Mouse (Mus musculus): ENCODE results near the gene Rarg.
A peak's percentile ranks its signal among the peaks of the same experiment; 100 is the strongest.

Gene Rarg

DNA sequence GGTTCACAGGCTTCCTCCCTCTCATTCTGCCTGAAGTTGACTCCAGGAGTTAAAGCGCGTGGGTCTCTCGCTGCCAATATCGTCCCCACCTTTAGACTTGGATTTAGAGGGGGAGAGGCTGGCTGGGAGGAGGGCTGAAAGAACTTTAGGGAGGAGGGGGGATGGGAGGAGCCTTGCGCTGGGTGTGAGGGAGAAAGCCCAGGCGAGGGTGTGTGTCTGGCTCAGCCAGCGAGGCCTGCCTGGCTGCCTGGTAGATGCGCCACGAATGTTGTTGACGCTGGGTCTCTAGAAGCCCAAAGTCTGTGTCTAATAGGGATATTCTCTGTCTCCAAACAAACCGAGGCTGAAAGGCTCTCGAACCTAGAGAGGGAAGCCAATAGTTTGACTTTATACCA, 756 bp upstream of the Rarg start:
- no peak for DNase-seq (ENCODE audit: low read depth, low spot score)

DNA sequence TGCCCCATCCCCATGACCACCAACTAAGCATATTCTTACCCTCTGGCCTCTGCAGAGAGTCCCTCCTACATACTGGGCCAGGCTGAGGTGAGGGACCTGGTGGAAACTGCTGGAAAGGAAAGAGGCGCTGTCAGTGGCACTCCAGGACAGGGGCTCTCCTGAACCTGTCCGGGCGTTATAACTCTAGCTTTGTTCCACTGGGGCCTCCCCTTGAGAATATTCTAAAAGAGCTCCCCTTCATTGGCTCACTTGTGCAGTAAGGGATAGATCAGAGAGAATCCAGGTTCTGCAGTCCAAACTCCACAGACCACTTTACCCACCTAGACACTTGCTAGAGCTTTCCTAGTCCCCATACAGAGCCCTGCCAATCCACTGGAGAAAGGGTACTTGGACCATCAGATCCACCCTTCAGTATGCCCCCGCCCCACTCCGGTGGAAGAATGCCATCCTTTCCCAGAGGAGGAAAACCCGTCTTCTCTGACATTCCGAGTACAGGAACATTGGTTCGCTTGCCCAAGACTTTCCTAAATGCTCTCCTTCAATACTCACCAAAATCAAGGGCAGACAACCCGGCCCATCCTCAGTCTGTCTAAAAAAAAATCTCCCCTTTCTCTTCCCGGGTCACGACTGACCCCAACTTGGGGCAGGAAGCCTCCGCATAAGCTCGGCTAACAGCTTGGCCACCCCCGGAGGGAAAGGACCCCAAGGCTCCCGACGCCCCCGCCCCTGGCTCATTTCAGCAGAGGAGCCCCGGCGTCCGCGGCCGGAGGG, 701 bp downstream of the Rarg start:
- DNase-seq (ENCODE audit: low read depth, low spot score), result no peak

DNA sequence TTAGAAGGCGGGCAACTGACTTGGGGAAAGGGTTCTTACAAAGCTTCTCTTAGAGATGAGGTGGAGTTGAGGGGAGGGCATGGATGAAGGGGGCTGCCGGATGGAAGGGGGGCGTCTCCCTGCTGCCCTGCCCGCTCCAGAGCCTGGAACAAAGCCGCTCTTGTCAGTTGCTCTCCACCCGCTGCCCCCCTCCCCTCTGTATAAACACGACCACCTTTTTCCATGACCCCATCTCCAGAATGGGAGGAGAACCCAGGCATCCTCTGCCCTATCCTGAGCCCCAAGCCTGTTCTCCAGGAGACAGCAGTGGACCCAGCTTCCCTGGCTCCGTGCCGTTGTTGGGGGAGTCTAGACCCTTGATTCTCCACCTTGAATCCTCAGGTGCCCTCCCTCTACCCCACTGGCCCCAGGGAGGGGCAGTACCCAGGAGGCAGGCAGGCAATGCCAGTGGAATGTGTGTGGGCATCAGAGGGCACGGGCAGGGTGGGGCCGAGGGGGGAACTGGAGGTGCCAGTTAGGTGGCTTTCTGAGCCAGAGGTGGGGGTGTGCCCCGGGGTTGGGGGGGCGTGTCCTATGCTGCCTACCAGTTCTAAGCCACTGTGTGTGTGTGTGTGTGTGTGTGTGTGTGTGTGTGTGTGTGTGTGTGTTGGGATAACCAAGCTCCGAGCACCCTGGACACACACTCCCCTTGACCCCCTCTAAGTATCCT, 1.6 kb downstream of the Rarg start:
- no peak for DNase-seq (ENCODE audit: low read depth, low spot score)

DNA sequence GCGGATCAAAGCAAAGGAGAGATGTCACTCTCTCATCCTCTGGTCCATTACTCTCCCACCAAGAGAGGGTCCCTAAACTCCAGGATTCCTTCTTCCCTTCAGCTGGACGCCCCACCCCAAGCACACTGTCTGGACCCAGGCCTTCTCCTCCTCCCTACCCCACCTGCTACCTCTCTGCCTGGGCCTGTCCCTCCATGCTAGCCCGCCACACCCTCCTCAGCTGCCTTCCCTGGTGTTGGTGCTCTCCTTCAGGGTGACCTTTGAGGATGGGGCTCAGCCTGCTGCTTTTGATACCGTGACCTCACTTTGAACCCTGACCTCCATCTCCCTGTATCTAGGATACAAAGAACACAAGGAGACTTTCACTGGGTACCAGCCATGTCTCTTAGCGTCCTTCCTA, 6.8 kb downstream of the Rarg start:
- no peak for DNase-seq (ENCODE audit: low read depth, low spot score)

DNA sequence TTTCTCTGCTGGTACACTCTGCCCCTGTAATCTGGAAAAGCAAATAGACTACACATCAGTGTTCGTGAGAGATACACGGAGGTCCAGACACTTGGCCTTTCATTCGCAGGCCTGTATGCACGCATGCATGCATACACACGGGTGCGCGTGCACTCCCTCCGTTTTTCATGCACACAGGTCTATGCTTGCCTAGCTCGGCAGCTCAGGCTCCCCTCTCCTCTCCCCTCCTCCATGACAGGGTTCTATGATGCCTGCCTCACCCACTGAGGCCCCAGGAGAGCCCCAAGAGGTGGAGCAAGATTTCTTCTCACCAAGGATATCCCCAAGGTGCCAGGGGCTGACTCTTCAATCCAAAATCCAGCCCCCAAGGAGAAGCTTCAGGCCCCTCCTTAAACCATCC, 7.3 kb downstream of the Rarg start:
- no peak for DNase-seq (ENCODE audit: low read depth, low spot score)

DNA sequence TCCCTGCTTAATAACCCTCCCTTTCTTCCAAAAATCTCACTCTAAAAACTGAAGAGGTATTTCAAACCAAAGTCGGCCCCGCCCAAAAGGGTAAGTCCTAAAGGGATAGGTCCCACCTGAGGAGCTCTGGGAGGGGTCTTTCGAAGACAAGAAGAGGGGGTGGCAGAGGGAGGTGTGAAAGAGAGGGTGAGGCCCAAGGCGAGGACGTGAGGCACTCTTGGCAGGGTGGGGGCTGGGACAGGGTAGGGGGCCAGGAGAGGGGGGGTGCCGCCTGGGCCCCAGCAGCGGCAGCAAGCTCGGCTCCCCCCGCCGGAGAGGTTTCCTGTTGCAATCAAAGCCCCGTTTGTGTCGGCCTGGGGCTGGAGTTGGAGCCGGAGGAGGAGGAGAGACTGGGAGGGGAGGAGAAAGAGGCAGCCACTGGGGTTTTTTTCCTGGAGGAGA, 8.0 kb downstream of the Rarg start:
- peak; percentile 77 for DNase-seq (ENCODE audit: low read depth, low spot score)

DNA sequence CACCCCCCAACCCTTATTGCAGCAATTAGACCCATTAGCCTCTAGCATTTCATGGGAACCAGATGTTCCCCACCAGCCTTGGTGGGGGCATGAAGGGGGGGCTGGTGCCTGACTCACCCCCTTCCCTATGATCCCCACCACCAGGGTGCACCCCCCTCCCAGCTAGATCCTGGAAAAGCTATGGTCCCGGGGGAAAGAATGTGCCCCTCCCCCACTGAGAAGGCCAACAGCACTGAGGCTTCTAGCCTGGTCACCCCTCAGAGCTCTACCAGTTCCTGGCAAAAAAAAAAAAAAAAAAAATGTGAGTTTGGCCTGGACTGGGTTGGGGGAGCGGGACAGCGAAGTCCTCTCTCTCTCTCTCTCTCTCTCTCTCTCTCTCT, 8.5 kb downstream of the Rarg start:
- DNase-seq (ENCODE audit: low read depth, low spot score), result peak; percentile 88

DNA sequence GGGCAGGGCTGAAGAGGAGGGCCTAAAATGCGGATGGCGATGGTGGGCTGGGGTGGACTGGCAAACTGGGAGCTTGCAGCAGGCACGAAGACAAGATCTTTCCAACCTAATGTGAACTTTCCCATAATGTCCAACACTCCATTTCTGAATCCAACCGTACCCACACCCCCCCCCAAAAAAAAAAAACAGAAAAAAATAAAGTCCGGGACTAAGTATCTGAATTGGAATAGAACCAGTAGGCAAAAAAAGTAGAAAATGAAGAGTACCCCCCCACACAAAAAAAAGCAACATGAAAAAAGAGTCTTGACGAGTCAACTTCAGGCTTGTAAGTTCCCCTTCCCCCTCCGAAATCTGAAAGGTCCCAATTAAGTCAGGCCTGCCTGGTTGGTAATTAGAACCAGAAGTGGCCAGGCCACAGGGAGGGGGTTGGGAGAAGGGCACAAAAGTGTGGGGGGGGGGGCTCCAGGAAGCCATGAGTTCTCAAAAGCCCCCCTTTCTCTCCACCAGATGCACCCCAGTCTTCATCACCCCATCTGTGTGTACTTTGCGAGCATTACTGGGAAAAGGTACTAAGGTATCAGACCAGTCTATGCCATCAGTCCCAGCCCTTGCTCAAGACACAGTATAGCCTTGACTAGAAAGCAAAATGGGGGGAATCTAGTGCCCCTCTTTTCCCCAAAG, 9.0 kb downstream of the Rarg start:
- peak; percentile 78 for DNase-seq (ENCODE audit: low read depth, low spot score)

DNA sequence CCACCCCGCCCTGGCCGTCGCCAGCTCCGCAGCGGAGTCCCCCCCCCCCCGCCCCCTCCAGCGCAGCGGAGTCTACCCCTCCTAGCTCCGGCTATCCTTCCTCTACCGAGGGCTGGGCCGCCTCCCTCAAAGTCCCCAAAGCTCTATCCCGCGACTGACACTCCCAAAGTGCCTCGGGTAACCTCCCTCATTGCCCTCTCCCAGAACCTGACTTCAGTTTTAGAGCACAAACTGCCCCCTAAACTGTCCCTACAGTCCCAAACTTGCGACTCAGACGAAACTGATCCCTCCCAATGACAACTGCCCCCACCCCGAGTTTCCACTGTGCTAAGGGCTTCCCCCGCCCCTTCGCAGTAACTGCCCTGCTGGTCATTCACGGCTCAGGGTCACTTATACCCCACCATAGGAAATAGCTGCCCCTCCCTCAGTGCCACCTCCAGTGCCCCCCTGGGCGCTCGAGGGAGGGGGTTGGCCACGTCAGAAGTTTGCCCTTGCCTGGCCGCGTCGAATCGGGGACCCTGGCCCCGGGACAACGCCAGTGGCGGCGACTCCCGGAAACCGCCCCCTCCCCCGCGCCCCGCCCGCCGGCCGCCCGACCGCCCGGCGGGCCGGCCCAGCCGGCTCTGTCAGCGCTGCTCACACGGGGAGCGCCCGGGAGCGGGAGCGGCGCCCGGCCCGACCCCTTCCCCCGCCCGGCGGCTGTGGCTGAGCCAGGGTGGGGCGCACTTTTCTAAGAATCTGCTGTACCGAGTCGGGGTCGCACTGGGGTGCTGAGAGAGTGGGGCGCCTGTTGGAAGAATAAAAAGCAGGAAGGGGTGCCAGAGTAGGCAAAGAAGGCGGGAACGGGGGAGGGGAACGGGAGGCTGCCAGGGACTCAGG, 9.8 kb downstream of the Rarg start:
- no peak for DNase-seq (ENCODE audit: low read depth, low spot score)

DNA sequence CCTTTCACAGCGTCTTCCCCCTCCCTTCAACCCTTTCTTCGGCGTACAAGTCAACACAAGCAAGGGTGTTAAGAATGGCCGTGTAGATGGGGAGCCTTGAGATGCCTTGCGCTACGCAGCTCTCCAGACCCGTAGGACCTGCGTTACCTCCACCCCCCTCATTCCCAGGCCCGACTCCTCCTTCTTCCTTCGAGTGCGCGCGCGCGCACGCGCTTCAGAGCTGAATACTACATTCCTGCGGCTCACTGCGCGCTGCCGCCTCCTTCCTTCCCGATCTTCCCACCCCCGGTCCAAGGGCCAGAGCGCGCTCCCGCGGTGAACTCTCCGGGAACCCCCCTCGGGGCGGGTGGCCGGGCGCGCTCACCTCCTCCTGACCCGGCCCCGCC, 10.5 kb downstream of the Rarg start:
- DNase-seq (ENCODE audit: low read depth, low spot score), result peak; percentile 98

DNA sequence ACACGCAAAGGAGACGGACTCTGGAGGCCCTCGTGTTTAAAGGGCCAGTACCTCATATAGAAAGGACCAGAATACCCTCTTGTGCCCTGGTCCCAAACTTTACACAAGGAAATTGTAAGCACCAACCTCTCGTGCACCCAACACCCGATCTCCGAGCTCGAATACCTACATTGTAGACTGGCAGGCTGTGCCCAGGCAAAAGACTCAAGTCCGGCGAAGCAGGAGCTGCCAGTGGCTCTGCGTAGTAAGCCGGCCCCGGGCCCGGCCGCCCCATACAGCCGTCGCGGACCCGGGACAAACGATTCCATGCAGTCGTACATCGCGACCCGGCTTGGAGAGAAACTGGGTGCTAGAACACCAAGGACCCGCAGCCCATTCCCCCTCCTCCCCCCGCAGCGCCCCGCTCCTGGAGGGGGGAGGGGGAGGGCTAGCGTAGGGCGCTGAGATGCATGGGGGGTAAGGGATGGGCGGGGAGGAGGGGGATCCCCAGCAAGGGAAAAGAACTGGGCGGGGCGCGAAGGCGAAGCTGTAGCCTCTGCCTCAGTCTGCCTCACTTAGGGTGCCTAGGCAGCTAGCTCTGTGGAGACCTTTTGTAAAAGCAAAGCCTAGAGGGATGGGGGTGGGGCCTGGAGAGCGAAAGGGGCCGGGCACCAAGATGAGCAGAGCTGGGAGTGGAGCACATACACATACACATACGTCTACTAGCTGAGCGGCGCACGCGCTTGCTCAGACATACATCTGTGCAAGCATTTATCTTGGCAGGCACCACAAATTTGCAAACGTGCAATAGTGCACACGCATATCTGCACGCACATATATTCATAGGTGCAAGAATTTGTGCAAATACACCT, 11.2 kb downstream of the Rarg start:
- DNase-seq (ENCODE audit: low read depth, low spot score), result peak; percentile 78

DNA sequence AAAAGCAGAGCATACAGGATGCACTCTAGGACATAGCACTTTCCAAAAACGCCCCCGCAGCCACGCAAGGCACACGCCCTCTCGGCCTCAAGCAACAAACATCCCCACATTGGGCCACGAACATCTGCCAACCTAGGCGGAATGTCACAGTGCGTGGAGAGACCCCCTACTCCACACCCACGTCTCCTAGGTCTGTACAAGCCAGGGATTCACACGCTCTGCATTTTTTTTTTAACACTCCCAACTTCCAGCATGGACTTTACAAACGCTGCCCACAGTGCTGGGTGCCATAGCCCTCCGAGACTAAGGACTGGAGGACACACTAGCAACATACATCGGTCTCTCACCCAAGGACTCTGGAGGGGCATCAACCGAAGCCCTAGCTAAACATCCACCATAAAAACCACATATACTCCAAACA, 11.8 kb downstream of the Rarg start:
- no peak for DNase-seq (ENCODE audit: low read depth, low spot score)

DNA sequence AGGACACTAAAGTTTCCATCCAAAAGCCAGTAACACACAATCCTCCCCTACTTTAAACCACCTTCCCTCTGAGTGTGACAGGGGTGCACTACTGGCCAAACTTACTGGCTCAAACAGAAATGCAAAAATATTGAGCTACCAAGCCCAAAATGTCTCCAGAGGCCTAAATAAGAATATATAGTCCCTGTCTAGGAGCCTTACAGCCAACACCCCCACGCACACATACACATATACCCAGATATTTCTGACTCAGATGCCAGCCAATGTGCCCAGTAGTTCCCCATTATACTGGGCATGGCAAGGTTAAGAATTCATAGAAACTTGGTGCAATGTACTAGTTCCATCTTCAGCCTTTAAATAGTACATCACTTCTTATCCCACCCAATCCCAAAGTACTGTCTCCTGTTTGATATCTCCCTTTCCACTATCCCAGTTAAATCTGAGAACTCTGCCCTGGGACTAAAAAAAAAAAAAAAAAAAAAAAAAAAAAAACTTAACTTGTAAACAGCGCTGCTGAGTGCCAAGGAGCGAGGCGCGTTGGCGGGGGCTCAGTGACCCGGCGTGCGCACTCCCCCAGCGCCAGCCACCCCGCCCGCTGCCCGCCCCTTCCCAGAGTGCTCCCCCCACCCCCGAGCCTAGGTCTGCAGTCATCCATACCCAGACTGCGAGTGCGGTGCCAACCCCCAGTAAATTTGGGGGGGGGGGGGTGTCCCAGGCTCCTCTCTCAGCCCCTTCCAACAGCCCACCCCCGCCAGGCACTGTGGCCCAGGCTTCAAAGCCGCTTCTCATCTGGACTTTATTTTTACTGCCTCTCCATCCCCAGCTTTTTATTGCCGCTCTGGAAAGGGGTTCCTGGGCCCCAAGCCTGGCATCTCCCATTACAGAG, 12.8 kb downstream of the Rarg start:
- DNase-seq (ENCODE audit: low read depth, low spot score), result no peak

DNA sequence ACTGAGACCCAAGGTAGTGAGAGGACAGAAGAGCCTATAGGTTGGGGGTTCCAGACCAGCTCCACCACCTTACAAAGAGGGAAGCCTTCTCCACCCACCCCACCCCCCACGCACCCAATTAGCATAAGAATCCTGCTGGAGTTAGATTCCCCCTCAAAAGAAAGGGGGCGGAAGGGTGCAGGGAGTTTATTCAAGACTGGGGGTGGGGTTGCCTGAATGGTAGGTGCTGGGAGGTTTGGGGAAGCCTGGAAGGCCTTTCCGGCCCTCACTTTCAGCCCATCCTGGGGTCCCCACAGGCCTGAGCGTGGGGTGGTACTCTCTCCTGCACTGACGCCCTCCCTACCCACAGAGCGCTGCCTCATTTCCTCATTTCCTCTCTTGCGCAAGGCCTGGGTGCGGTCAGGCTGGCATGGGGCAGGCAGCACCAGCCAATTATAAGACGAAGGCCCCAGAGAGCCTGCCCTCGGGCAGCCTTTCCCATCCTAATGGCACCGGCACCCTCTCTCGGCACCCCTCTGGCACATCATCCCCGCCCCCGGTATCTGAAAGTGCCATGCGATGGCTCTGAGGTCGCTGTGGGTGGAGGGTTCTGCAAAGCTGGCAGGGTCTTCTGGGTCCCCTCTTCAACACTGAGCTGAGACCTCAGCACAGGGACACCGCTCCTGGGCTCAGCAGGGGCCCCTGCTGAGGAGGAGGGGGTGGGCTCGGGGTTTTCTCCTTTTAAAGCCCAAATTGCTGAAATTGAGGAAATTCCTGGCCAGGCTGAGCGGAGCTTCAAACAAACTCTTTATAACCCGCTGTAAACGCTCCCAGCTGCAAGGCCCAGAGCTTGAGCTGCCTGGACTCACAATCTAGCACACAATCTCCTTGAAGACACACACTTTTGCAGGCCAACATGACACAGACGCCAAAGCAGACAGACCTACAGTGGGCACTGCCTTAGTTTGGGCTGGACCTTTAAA, 13.8 kb downstream of the Rarg start:
- DNase-seq (ENCODE audit: low read depth, low spot score), result no peak

DNA sequence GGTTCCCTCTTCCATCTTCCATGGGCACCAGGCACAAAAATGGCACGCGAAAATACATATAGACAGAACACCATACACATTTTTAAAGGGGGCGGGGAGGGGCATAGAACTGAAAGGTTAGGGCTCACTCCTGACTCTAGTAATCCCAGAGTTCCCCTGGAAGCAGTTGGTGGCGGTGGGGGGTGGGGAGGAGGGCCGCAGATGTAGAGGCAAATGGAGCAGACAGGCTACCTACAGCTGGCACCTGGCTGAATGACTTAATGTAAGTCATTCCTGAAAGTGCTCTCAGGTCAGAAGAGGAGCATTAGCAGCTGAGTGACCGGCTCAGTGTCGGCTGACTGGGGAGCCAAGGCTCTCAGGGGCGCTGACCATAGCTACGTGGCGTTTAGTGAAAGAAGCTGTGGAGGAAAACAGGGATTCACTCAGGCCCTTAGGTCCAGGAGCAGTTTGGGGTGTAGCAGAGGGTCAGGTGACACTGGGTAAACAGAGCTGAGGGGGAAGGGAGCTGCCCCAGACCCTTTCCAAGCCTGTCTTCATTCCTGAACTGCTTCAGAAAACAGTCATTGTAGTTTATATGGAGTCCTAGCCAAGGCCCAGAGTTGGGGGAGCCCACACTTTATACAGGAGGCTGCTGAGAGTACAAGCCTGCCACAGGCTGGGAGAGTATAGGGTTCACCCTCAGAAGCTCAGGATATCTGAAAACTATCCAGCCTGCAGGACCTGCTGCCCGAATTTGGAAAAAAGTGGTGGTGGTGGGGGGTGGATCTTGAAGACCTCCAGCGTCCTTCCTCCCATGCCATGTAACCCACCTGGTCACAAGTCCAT, 14.7 kb downstream of the Rarg start:
- no peak for DNase-seq (ENCODE audit: low read depth, low spot score)

DNA sequence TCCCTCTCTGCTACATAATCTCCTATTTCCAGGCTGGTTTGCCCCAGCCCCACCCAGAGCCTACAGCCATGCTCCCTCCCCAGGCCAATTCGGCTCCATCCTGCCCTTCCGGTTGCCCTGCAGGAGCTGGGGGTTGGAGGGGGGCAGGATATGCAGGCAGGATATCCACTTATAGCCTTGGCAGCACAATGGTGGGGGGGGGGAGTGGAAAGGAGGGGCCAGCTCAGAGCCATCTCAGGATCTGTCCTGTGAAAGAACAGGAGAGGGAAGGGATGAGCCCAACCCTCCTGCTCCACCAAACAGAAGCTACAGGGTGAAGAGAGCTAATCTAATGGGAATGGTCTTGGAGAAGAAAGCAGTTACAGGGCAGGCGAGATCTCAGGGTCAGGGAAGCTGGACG, 16.7 kb downstream of the Rarg start:
- DNase-seq (ENCODE audit: low read depth, low spot score), result no peak

DNA sequence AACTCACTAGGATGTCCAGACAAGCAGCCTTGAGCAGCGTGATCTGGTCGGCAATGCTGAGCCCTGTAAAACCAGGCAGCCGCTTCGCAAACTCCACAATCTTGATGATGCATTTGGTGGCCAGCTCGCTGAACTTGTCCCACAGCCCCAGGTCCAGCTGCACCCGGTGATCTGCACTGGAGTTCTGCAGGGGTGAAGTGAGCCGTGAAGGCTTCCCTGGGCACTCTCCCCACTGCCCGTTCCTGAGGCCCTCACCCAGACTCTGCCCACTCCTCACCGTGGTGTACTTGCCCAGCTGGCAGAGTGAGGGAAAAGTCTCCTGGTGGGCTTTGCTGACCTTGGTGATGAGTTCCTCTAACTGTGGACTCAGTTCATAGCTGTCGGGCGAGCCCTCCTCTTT, 17.5 kb downstream of the Rarg start:
- no peak for DNase-seq (ENCODE audit: low read depth, low spot score)

DNA sequence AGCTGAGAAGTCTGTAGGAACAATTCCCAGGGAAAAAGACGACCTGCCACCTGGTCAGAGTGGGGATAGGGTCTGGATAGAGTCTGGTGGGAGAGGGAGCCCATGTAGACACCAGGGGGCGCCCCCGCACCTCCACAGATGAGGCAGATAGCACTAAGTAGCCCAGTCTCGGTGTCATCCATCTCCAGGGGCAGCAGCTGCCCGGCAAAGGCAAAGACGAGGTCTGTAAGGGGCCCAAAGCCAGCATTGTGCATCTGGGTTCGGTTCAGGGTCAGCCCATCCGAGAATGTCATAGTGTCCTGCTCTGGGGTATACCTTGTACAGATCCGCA, 18.1 kb downstream of the Rarg start:
- no peak for DNase-seq (ENCODE audit: low read depth, low spot score)

Measured in forelimb bud, embryonic 11.5 days (tissue).